Mouse (Mus musculus): ENCODE measurements at regions not wholly inside any gene's neighbourhood (a gene's known extent, or its start where the extent isn't known, plus 50 kb on each side); places are given as distances from the start of the nearest gene placed in this dataset.

DNA sequence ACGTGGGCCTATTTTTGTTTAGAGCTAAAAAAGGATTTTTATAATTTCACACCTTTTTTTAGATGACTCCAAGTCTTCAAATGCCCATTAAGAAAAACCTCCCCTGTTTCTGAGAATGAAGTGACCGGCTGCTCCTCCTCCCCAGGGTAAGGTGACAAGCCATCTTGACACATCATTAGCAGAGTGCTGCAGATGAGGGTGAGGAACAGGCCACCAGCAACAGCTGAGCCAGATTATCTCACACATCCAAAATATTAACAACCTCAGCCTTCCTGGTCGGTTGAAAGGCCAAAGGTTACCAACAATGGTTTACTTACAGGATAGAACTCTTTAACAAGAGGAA is 172.4 kb upstream of the Nabp1 start:
- TF ChIP-seq GATA1 (IDR thresholded peaks at IDR 0.05; ENCODE audit: borderline replicate concordance, low read length) (no peak), FLI1 (IDR thresholded peaks at IDR 0.05; ENCODE audit: low read length) (no peak)

All from megakaryocyte, embryonic 14.5 days (primary cell).